Mouse (Mus musculus): ENCODE measurements around the gene Btbd3.

DNA sequence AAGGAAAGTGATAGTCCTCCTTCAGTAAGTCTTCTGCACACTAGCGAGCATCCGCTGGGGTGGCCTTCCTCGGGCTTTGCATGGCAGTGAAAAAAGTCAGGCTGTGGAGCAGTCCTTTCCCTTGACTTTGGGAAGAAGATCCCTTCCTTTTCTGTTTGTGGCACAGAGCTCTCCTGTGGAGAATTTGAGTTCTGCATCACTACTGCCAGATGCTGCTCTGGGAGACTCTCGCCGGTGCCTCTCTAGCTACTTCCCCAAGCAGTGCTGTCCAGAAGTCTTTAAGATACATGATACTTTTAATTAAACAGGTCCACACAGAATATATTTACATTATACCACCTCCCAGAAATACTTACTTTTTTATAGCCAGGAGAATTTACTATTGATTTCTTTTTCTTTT, 10.3 kb downstream of the Btbd3 start:
- TF ChIP-seq POLR2A (IDR thresholded peaks at IDR 0.05; ENCODE audit: borderline replicate concordance, low read depth, low read length) (no peak), CTCF (IDR thresholded peaks at IDR 0.05; ENCODE audit: low read depth, low read length) (no peak)

All from bone marrow macrophage, adult 2 months (primary cell).